Mouse (Mus musculus): Measurements from ENCODE around the gene Ssbp3.
A peak's percentile ranks its signal among the peaks of the same experiment; 100 is the strongest.

- peak; percentile 58; the same call in 1 of the 2 replicates for TF ChIP-seq POLR2A (IDR thresholded peaks at IDR 0.05; ENCODE audit: extremely low read depth, insufficient read depth, low read length)
- no peak for TF ChIP-seq CTCF (IDR thresholded peaks at IDR 0.05; ENCODE audit: extremely low read depth, insufficient read depth, low read length)
Measured at GRCm38 (mm10) chr4:107084858-107085257, 174.4 kb downstream of the Ssbp3 start.

Data from cortical plate, adult 2 months (tissue).